Mouse (Mus musculus) neural tube, embryonic 12.5 days (tissue): ENCODE measurements around the gene Grem1. TPM values are rescaled to one million over a fixed set of nuclear protein-coding genes. Genes with fewer than 3 reads are reported as not detected.
A peak's percentile ranks its signal among the peaks of the same experiment; 100 is the strongest.

Experiments used
- ATAC-seq: fragments of 200-750 bp; cut with Nextera tagmentation; 2 replicates; pipeline ENCODE4 v1.8.0; 2017; ENCODE audit warnings: low read depth, mild to moderate bottlenecking, moderate TSS enrichment, moderate library complexity; ENCODE audit not compliant: low FRiP score
- H3K27ac ChIP-seq: fragments of 300-500 bp; sonication (generic); 2 replicates; pipeline ENCODE4 v1.5.1; 2016
- H3K27me3 ChIP-seq: fragments of 300-500 bp; sonication (generic); replicated peaks from 2 replicates; pipeline ENCODE4 v1.6.1; 2016; ENCODE audit warnings: mild to moderate bottlenecking
- H3K36me3 ChIP-seq: fragments of 300-500 bp; sonication (generic); 2 replicates; pipeline ENCODE4 v1.6.1; 2016; ENCODE audit warnings: mild to moderate bottlenecking
- H3K4me1 ChIP-seq: fragments of 300-500 bp; sonication (generic); 2 replicates; pipeline ENCODE4 v1.6.1; 2016
- H3K4me2 ChIP-seq: fragments of 300-500 bp; sonication (generic); replicated peaks from 2 replicates; pipeline ENCODE4 v1.6.1; 2016; ENCODE audit warnings: mild to moderate bottlenecking
- H3K4me3 ChIP-seq: fragments of 300-500 bp; sonication (generic); 2 replicates; pipeline ENCODE4 v1.5.1; 2016
- H3K9ac ChIP-seq: fragments of 300-500 bp; sonication (generic); 2 replicates; pipeline ENCODE4 v1.6.1; 2016; ENCODE audit warnings: mild to moderate bottlenecking
- H3K9me3 ChIP-seq: fragments of 300-500 bp; sonication (generic); 2 replicates; pipeline ENCODE4 v1.6.1; 2016; ENCODE audit warnings: mild to moderate bottlenecking
- WGBS: fragments of 180-500 bp; shearing (Covaris S2); methylation state at CpG from one replicate; pipeline ENCODE4 v1.1.7; 2016; 5-methylcytosine and 5-hydroxymethylcytosine counted together
- polyA plus RNA-seq: library from polyadenylated mRNA; unstranded; fragments of >200 nt; fragmentation: Nextera tagmentation; extraction: Ambion mirVana; gene quantifications from 2 replicates; pipeline ENCODE4 v1.2.1, GENCODE M21; 2016

The Grem1 gene
- polyA plus RNA-seq, 1 experiment from 2014 or later: 1.3 TPM

- no peak for ATAC-seq
- Histone ChIP-seq H3K9me3 (no peaks in the 10 kb centered on the region), H3K27ac (no peak overlapping the region), H3K27me3 (no peaks in the 10 kb centered on the region), H3K9ac (no peak overlapping the region), H3K4me2 (no peak overlapping the region), H3K4me1 (no peaks in the 10 kb centered on the region), H3K4me3 (no peak overlapping the region), H3K36me3 (no peaks in the 10 kb centered on the region)
- whole genome bisulfite sequencing: 90% methylated on average over 4 of the region's 4 CpGs
These were observed 23.1 kb upstream of the Grem1 start for GRCm38 (mm10) chr2:113781521-113781920.

- WGBS: 85% methylated on average over 5 of the region's 5 CpGs
- no peaks in the 10 kb centered on the region for H3K4me1 ChIP-seq
- no peak for ATAC-seq
- H3K27ac ChIP-seq: no peak overlapping the region
- no peaks in the 10 kb centered on the region for H3K27me3 ChIP-seq
- no peaks in the 10 kb centered on the region for H3K9me3 ChIP-seq
- no peak overlapping the region for H3K4me3 ChIP-seq
- no peak overlapping the region for H3K9ac ChIP-seq
- no peaks in the 10 kb centered on the region for H3K36me3 ChIP-seq
- no peak overlapping the region for H3K4me2 ChIP-seq
These were observed 22.7 kb upstream of the Grem1 start for GRCm38 (mm10) chr2:113781107-113781506.

- Histone ChIP-seq H3K4me1 (no peaks in the 10 kb centered on the region), H3K4me2 (no peak overlapping the region), H3K9ac (no peak overlapping the region), H3K4me3 (no peak overlapping the region), H3K27me3 (no peaks in the 10 kb centered on the region), H3K36me3 (no peaks in the 10 kb centered on the region), H3K9me3 (no peaks in the 10 kb centered on the region), H3K27ac (no peak overlapping the region)
- WGBS: 82% methylated on average over 3 of the region's 3 CpGs
- no peak for ATAC-seq
These were observed 20.9 kb upstream of the Grem1 start for GRCm38 (mm10) chr2:113779336-113779735.

DNA sequence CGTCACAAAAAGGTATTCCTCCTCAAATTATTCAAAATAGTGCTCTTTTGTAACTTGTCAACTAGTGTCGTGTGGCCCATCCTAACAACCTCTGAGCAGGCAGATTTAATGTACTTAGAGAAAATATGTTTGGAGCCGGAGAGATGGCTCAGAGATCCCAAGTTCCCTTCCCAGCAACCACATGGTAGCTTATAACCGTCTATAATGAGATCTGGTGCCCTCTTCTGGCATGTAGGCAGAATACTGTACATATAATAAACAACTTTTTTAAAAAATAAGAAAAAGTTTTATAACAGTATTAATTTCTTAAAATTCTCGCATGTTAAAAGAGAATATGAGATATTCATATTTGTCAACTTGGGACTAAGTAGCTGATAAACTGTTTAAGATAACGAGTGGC is 19.6 kb upstream of the Grem1 start:
- no peak overlapping the region for H3K27ac ChIP-seq
- no peak overlapping the region for H3K4me2 ChIP-seq
- H3K9ac ChIP-seq: no peak overlapping the region
- no peaks in the 10 kb centered on the region for H3K36me3 ChIP-seq
- no peak for ATAC-seq
- H3K27me3 ChIP-seq: no peaks in the 10 kb centered on the region
- no peak overlapping the region for H3K4me3 ChIP-seq
- H3K9me3 ChIP-seq: no peaks in the 10 kb centered on the region
- 78% methylated on average over 6 of the region's 6 CpGs for WGBS
- H3K4me1 ChIP-seq: no peaks in the 10 kb centered on the region

GRCm38 (mm10) chr2:113776297-113776696 is 17.9 kb upstream of the Grem1 start:
- no peaks in the 10 kb centered on the region for H3K9me3 ChIP-seq
- no peaks in the 10 kb centered on the region for H3K27me3 ChIP-seq
- H3K9ac ChIP-seq: no peak overlapping the region
- 86% methylated on average over 3 of the region's 3 CpGs for WGBS
- no peak overlapping the region for H3K4me2 ChIP-seq
- H3K36me3 ChIP-seq: no peaks in the 10 kb centered on the region
- no peaks in the 10 kb centered on the region for H3K4me1 ChIP-seq
- no peak for ATAC-seq
- no peak overlapping the region for H3K4me3 ChIP-seq
- H3K27ac ChIP-seq: no peak overlapping the region

GRCm38 (mm10) chr2:113774150-113774805 is 15.8 kb upstream of the Grem1 start:
- 75% methylated on average over 6 of the region's 6 CpGs for WGBS
- Histone ChIP-seq H3K4me3 (no peak overlapping the region), H3K27ac (no peak overlapping the region), H3K36me3 (no peaks in the 10 kb centered on the region), H3K9me3 (no peaks in the 10 kb centered on the region), H3K27me3 (no peaks in the 10 kb centered on the region), H3K4me2 (no peak overlapping the region), H3K9ac (no peak overlapping the region), H3K4me1 (no peaks in the 10 kb centered on the region)
- ATAC-seq: no peak

DNA sequence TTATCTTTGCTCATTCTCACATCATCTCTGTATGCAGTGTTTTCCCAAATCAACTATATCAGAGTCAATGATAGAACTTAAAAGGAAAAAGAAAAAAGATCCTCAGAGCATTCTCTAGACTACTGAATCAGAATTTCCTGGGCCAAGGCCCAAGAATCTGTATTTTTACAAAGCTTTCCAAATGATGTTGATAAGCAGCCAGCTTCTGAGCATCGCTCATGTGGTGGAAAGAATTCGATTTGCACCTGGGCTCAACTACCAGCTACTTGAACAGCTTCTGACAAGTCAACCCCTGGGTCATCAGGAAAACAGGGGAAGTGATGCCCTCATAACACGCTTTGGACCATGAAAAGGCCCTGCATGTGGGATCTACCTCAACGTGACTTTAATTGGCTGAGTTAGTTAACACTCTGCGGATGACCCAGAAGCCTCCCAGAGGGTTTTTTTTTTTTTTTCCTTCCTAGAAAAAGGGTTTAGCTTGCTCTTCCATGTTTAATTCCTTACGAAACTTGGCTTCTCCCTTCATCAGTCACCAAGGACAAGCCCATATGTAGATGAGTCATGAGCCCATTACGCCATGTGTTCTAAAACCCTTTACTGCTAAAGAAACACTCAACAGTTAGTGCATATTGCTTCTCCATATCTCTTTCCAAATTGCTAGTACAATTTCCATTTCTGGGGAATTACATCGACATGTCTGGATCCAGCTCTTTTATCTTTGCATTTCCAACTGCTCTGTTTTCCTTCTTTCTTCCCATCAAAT is 10.3 kb upstream of the Grem1 start:
- H3K4me3 ChIP-seq: no peak overlapping the region
- ATAC-seq: no peak
- H3K4me1 ChIP-seq: no peaks in the 10 kb centered on the region
- no peaks in the 10 kb centered on the region for H3K27me3 ChIP-seq
- no peaks in the 10 kb centered on the region for H3K9me3 ChIP-seq
- H3K4me2 ChIP-seq: no peak overlapping the region
- no peak overlapping the region for H3K27ac ChIP-seq
- H3K36me3 ChIP-seq: no peaks in the 10 kb centered on the region
- no peak overlapping the region for H3K9ac ChIP-seq
- WGBS: 89% methylated on average over 8 of the region's 8 CpGs

GRCm38 (mm10) chr2:113765885-113766284 is 7.4 kb upstream of the Grem1 start:
- Histone ChIP-seq H3K27me3 (no peaks in the 10 kb centered on the region), H3K36me3 (no peaks in the 10 kb centered on the region), H3K4me1 (no peaks in the 10 kb centered on the region), H3K9ac (no peak overlapping the region), H3K4me2 (no peak overlapping the region), H3K4me3 (no peak overlapping the region), H3K27ac (no peak overlapping the region), H3K9me3 (no peaks in the 10 kb centered on the region)
- WGBS: 74% methylated on average over 1 of the region's 1 CpGs
- ATAC-seq: no peak

DNA sequence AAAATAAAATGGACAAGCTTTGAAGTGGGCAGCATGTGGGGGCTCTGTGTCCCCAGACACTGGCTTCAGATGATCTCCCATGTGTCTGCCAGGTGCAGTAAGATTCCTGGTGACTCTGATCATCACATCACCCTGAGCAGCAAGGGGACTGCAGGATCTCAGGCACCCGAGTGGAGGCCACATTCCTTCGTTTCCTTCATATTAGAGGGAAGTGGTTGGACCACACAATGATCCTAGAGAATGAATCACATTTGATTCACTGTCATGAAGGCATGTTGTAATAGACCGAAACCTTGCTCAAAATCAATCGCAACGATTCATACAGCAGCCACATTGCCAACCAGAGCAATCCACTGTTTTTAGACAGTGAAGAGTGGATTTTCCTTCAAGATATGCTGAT is 6.5 kb upstream of the Grem1 start:
- no peak overlapping the region for H3K4me2 ChIP-seq
- H3K36me3 ChIP-seq: no peaks in the 10 kb centered on the region
- 82% methylated on average over 5 of the region's 5 CpGs for WGBS
- no peak for ATAC-seq
- H3K4me3 ChIP-seq: no peak overlapping the region
- no peak overlapping the region for H3K27ac ChIP-seq
- no peaks in the 10 kb centered on the region for H3K4me1 ChIP-seq
- H3K9me3 ChIP-seq: no peaks in the 10 kb centered on the region
- H3K9ac ChIP-seq: no peak overlapping the region
- no peaks in the 10 kb centered on the region; the same call in 1 of the 2 replicates for H3K27me3 ChIP-seq

GRCm38 (mm10) chr2:113757525-113758310 is 728 bp downstream of the Grem1 start:
- Histone ChIP-seq H3K9ac (peak overlapping the region; percentile 51), H3K27me3 (peaks cover 32% of the 10 kb centered on the region)

DNA sequence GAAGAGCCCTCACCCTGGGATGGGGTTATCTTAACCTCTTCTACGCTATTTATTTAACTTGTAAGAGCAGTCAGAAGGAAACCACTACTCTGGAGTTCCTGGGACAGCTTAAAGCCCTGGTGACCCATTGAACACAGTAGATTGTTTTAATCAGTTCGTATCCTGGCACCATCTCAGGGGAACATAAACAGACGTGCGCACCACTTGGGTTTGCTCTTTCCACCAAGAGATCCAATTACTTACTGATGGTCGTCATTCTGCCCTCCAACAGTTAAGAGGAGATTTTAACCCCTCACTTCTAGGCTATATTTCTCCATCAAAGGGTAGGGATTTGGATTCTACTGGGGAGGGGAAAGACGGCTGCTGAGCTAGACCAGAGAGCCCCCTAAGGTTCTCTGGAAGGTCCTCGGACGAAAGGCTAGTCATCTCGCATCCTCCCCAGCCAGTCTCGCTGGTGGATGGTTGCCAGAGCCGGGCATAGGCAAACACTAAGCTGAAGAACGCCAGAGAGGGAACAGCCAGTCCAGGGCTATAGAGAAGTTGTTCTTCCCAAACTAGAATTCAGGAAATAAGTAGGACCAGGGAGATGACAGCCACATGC is 1.4 kb downstream of the Grem1 start:
- Histone ChIP-seq H3K27ac (no peak overlapping the region), H3K27me3 (peaks cover 32% of the 10 kb centered on the region), H3K9ac (peak overlapping the region; percentile 51; the same call in 1 of the 2 replicates), H3K9me3 (no peaks in the 10 kb centered on the region), H3K4me3 (peak overlapping the region; percentile 55), H3K36me3 (no peaks in the 10 kb centered on the region), H3K4me1 (peaks cover 24% of the 10 kb centered on the region), H3K4me2 (peak overlapping the region; percentile 96)
- WGBS: 5% methylated on average over 12 of the region's 12 CpGs
- no peak for ATAC-seq

More at GRCm38 (mm10) chr2:113757525-113758310, 728 bp downstream of the Grem1 start:
- Histone ChIP-seq H3K36me3 (no peaks in the 10 kb centered on the region), H3K4me1 (peaks cover 24% of the 10 kb centered on the region), H3K9me3 (no peaks in the 10 kb centered on the region), H3K4me3 (peak overlapping the region; percentile 55), H3K27ac (no peak overlapping the region), H3K4me2 (peak overlapping the region; percentile 96)
- WGBS: under 1% methylated on average over 47 of the region's 47 CpGs
- peak; percentile 57 for ATAC-seq

DNA sequence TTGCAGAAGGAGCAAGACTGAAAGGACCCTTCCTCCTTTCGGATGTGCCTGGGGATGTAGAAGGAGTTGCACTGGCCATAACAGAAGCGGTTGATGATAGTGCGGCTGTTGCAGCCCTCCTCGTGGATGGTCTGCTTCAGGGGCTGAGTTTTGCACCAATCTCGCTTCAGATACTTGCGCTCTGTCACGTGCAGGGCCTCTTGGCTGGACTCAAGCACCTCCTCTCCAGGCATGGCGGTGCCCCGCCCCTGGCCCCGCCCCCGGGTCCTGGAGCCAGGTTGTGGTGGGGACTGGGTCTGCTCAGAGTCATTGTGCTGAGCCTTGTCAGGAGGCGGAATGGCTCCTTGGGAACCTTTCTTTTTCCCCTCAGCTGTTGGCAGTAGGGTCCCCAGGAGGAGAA is 8.7 kb downstream of the Grem1 start:
- WGBS: 82% methylated on average over 12 of the region's 12 CpGs
- no peak overlapping the region for H3K9ac ChIP-seq
- H3K9me3 ChIP-seq: no peaks in the 10 kb centered on the region
- no peaks in the 10 kb centered on the region for H3K27me3 ChIP-seq
- H3K4me1 ChIP-seq: no peaks in the 10 kb centered on the region
- no peak overlapping the region for H3K27ac ChIP-seq
- H3K4me2 ChIP-seq: no peak overlapping the region
- no peak for ATAC-seq
- H3K36me3 ChIP-seq: no peaks in the 10 kb centered on the region
- no peak overlapping the region for H3K4me3 ChIP-seq
